Mouse (Mus musculus) neutrophil, adult 5-6 weeks (primary cell): ENCODE measurements around the gene Srsf10. TPM values are rescaled to one million over a fixed set of nuclear protein-coding genes. Genes with fewer than 3 reads are reported as not detected.

Experiments
- ATAC-seq: fragments of 151-379, 151-347 bp; 2 replicates; pipeline ENCODE4 v1.8.0; 2017; ENCODE audit warnings: mild to moderate bottlenecking, moderate TSS enrichment; ENCODE audit not compliant: insufficient number of reproducible peaks, poor library complexity, low FRiP score, severe bottlenecking; ENCODE audit errors: extremely low read depth
- total RNA-seq: library from RNA; stranded (forward); fragments of 200-1000 nt; gene quantifications from 2 replicates; pipeline ENCODE4 v1.2.3, GENCODE M21; 2017

The Srsf10 gene
- total RNA-seq, 1 experiment from 2014 or later: 325 TPM

GRCm38 (mm10) chr4:135906633-135907032, 51.1 kb downstream of the Srsf10 start:
- no peak for ATAC-seq

GRCm38 (mm10) chr4:135909326-135910066, 53.9 kb downstream of the Srsf10 start:
- no peak for ATAC-seq

- peak; percentile 69 for ATAC-seq
These were observed 56.0 kb downstream of the Srsf10 start for GRCm38 (mm10) chr4:135911531-135911930.

- no peak; the same call in 1 of the 2 replicates for ATAC-seq
These were observed 56.6 kb downstream of the Srsf10 start for GRCm38 (mm10) chr4:135912164-135912563.

- no peak for ATAC-seq
These were observed 57.3 kb downstream of the Srsf10 start for GRCm38 (mm10) chr4:135912835-135913234.

GRCm38 (mm10) chr4:135913433-135913832, 57.9 kb downstream of the Srsf10 start:
- ATAC-seq: no peak

GRCm38 (mm10) chr4:135918635-135919279, 63.2 kb downstream of the Srsf10 start:
- ATAC-seq: peak; percentile 27; the same call in 1 of the 2 replicates

- ATAC-seq: no peak
These were observed 63.7 kb downstream of the Srsf10 start for GRCm38 (mm10) chr4:135919280-135919639.

Other genes starting within 250 kb of the Srsf10 start
- 5.9 and 6.0 TPM in 2 replicates for gene Ifnlr1, start 169.5 kb upstream of the Srsf10 start, total RNA-seq
- not detected in 2 replicates for gene Il22ra1, start 127.6 kb upstream of the Srsf10 start, total RNA-seq
- 0.12 TPM in 1 of 2 replicates, not detected in the other for gene Myom3, start 96.0 kb upstream of the Srsf10 start, total RNA-seq
- gene Pnrc2, start 18.1 kb downstream of the Srsf10 start, total RNA-seq: 315 and 327 TPM in 2 replicates
- gene Cnr2, start 39.6 kb downstream of the Srsf10 start, total RNA-seq: 67.0 and 72.5 TPM in 2 replicates
- gene Fuca1, start 65.0 kb downstream of the Srsf10 start, total RNA-seq: 366 and 368 TPM in 2 replicates
- 97.1 and 111 TPM in 2 replicates for gene Hmgcl, start 90.7 kb downstream of the Srsf10 start, total RNA-seq
- gene Gale, start 108.0 kb downstream of the Srsf10 start, total RNA-seq: 8.0 and 10.3 TPM in 2 replicates
- 41.0 and 44.9 TPM in 2 replicates for gene Lypla2, start 116.9 kb downstream of the Srsf10 start, total RNA-seq
- gene Pithd1, start 131.5 kb downstream of the Srsf10 start, total RNA-seq: 58.7 and 77.3 TPM in 2 replicates
- 73.5 and 78.9 TPM in 2 replicates for gene Eloa, start 166.0 kb downstream of the Srsf10 start, total RNA-seq
- gene Rpl11, start 197.7 kb downstream of the Srsf10 start, total RNA-seq: 333 and 414 TPM in 2 replicates